Mouse (Mus musculus): ENCODE results near the gene Myrip. TPM values are rescaled to one million over a fixed set of nuclear protein-coding genes. Genes with fewer than 3 reads are reported as not detected.

The Myrip gene
- polyA plus RNA-seq, 1 experiment from 2014 or later, result 0.36 TPM

DNA sequence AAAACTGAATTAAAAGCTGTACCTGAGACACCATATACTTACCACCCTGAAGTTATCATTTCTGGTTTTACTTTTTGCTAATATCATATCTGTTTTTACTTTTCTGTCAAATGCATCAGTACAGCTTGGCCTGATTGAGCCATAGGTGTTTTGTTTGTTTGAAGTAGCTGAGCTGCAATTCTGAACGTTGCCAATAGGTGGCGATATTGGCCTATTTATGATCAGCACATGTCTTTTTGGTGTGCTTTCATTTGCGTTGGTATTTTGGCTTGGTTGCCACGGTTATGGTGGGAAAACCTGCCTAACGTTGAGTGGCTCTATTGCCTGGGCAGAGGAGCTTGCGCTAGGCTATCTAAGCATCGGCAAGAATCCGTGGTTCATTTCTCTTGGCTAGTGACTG lies 200.7 kb downstream of the Myrip start:
- 7% methylated on average over 8 of the region's 8 CpGs for WGBS
- Histone ChIP-seq H3K27ac (replicated peaks) (no peak overlapping the region), H3K4me2 (peak overlapping the region; percentile 42), H3K9me3 (peaks cover 8% of the 10 kb centered on the region), H3K4me3 (no peak overlapping the region), H3K9ac (no peak overlapping the region), H3K27me3 (replicated peaks) (peaks cover 5% of the 10 kb centered on the region; the same call in 1 of the 2 replicates), H3K36me3 (no peaks in the 10 kb centered on the region), H3K4me1 (peaks cover 1% of the 10 kb centered on the region; the same call in 1 of the 2 replicates)
- ATAC-seq (ENCODE audit: extremely low read depth, insufficient number of reproducible peaks, low FRiP score, low TSS enrichment), result no peak

- Histone ChIP-seq H3K27ac (replicated peaks) (no peak overlapping the region), H3K9me3 (peaks cover 11% of the 10 kb centered on the region), H3K4me2 (no peak overlapping the region), H3K36me3 (no peaks in the 10 kb centered on the region), H3K4me3 (no peak overlapping the region), H3K4me1 (no peaks in the 10 kb centered on the region), H3K27me3 (replicated peaks) (peaks cover under 1% of the 10 kb centered on the region; the same call in 1 of the 2 replicates), H3K9ac (no peak overlapping the region)
- ATAC-seq (ENCODE audit: extremely low read depth, insufficient number of reproducible peaks, low FRiP score, low TSS enrichment), result no peak
- 71% methylated on average over 2 of the region's 2 CpGs for WGBS
These were observed 203.1 kb downstream of the Myrip start for GRCm38 (mm10) chr9:120504423-120504822.

DNA sequence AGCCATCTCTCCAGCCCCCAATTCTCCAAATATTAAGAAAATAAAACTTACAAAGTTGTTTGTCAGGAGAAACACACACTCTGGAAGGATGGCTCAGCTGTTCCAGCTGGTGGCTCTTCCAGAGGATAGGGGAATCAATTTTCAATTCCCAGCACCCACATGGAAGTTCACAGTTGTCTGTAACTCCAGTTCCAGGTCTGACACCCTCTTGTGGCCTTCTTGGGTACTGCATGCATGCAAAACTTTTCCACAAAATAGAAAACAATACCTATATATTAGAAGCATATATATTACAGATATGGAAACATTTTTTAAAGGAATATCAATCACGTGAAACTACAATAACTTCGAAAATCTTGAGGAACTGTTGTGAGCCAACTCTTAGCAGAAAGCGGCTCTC lies 210.5 kb downstream of the Myrip start:
- Histone ChIP-seq H3K27me3 (replicated peaks) (no peaks in the 10 kb centered on the region), H3K4me1 (no peaks in the 10 kb centered on the region), H3K9me3 (peaks cover 15% of the 10 kb centered on the region; the same call in 1 of the 2 replicates), H3K27ac (replicated peaks) (no peak overlapping the region), H3K4me3 (no peak overlapping the region), H3K36me3 (no peaks in the 10 kb centered on the region), H3K9ac (no peak overlapping the region), H3K4me2 (no peak overlapping the region)
- no peak for ATAC-seq (ENCODE audit: extremely low read depth, insufficient number of reproducible peaks, low FRiP score, low TSS enrichment)
- 74% methylated on average over 3 of the region's 3 CpGs for WGBS

GRCm38 (mm10) chr9:120516720-120517119 lies 215.4 kb downstream of the Myrip start:
- 0 out of 2 replicates have a peak, but pooled peaks cover 10% of the 10 kb centered on the region for H3K9me3 ChIP-seq
- H3K27me3 ChIP-seq (replicated peaks), result no peaks in the 10 kb centered on the region
- H3K4me1 ChIP-seq, result no peaks in the 10 kb centered on the region
- H3K9ac ChIP-seq, result no peak overlapping the region
- no peaks in the 10 kb centered on the region for H3K36me3 ChIP-seq
- no peak overlapping the region for H3K4me2 ChIP-seq
- WGBS, result 64% methylated on average over 8 of the region's 8 CpGs
- no peak overlapping the region for H3K4me3 ChIP-seq
- ATAC-seq (ENCODE audit: extremely low read depth, insufficient number of reproducible peaks, low FRiP score, low TSS enrichment), result no peak
- H3K27ac ChIP-seq (replicated peaks), result no peak overlapping the region

DNA sequence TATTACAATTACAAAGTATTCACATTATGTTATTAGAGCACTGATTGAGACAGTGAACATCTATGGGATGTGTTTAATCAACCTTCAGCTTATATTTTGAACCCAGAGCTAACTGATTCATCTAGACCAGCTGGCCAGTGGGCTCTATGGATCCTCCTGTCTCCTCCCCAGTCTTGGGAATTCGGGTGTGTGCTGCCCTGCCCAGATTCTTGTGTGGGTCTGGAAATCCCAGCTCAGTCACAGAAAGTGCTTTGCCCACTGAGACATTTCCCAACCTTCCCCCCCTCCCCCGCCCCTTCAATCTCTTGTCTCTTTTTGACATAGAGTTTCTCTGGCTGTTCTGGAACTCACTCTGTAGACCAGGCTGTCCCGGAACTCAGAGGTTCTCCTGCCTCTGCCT lies 217.6 kb downstream of the Myrip start:
- no peak for ATAC-seq (ENCODE audit: extremely low read depth, insufficient number of reproducible peaks, low FRiP score, low TSS enrichment)
- 62% methylated on average over 3 of the region's 3 CpGs for WGBS

DNA sequence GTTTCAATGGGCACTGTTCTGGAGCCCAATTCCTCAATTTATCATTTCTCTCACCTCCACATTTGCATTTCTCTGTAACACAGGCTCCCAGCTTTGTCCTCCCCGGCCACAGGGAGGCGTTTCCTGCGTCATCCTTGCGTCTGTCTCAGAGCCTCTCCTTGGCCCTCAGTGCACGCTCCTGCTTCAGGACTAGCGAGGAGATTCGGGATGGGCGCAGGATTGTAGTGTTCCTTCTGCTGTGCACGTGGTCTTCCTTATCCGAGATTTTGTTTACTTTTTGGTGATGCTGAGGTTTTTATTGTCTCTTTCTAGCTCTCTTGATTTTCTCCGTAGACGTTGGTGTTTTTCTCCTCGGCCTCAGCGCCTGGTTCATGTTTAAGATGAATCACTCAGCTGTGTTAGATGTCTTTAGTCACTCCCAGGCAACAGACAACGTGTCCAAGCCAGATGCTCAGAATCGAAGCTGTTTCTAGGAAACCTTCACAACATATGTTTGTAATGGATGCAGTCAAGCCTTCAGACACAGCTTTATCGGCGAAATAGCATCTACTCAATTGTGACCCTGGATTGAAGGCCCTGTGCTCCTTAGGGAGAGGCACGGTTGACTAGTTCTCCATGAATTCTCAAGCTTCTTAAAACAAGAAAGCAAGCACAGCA lies 218.3 kb downstream of the Myrip start:
- no peaks in the 10 kb centered on the region for H3K36me3 ChIP-seq
- no peak overlapping the region for H3K4me2 ChIP-seq
- H3K9me3 ChIP-seq, result no peaks in the 10 kb centered on the region
- no peak for ATAC-seq (ENCODE audit: extremely low read depth, insufficient number of reproducible peaks, low FRiP score, low TSS enrichment)
- 59% methylated on average over 19 of the region's 19 CpGs for WGBS
- no peak overlapping the region for H3K27ac ChIP-seq (replicated peaks)
- H3K4me3 ChIP-seq, result no peak overlapping the region
- H3K4me1 ChIP-seq, result no peaks in the 10 kb centered on the region
- no peak overlapping the region for H3K9ac ChIP-seq
- H3K27me3 ChIP-seq (replicated peaks), result no peaks in the 10 kb centered on the region

More for the DNA sequence above, 217.6 kb downstream of the Myrip start:
- H3K4me2 ChIP-seq, result no peak overlapping the region
- H3K4me1 ChIP-seq, result no peaks in the 10 kb centered on the region
- no peaks in the 10 kb centered on the region for H3K27me3 ChIP-seq (replicated peaks)
- H3K27ac ChIP-seq (replicated peaks), result no peak overlapping the region
- no peaks in the 10 kb centered on the region for H3K36me3 ChIP-seq
- no peak overlapping the region for H3K9ac ChIP-seq
- no peak overlapping the region for H3K4me3 ChIP-seq
- no peaks in the 10 kb centered on the region for H3K9me3 ChIP-seq

DNA sequence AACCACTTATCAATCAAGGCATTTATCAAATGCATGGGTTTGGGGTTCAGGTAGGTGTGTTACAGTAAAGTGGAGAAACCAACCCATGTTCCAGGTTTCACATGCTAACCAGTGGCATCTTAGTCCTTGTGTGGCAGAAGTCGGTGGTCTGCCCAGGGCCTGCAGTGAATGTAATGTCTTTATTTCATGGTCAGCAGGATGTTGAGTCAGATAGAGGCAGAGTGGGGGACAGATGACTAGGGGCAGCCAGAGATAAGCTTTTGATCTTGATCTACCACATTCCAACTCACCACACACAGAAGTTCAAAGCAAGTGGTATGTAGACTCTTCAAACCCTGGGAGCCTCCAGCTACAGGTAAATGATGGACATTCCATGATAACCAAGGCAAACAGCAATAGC lies 219.8 kb downstream of the Myrip start:
- H3K4me2 ChIP-seq, result no peak overlapping the region
- H3K27me3 ChIP-seq (replicated peaks), result no peaks in the 10 kb centered on the region
- no peaks in the 10 kb centered on the region for H3K36me3 ChIP-seq
- H3K9me3 ChIP-seq, result no peaks in the 10 kb centered on the region
- H3K4me3 ChIP-seq, result no peak overlapping the region
- no peaks in the 10 kb centered on the region for H3K4me1 ChIP-seq
- 75% methylated on average over 1 of the region's 1 CpGs for WGBS
- H3K9ac ChIP-seq, result no peak overlapping the region
- no peak for ATAC-seq (ENCODE audit: extremely low read depth, insufficient number of reproducible peaks, low FRiP score, low TSS enrichment)
- H3K27ac ChIP-seq (replicated peaks), result no peak overlapping the region

Other genes with a start within 250 kb of the Myrip start
- 7.2 and 9.3 TPM in 2 replicates for gene Cx3cr1, start 231.6 kb upstream of the Myrip start, polyA plus RNA-seq (2015; fragmentation: Nextera tagmentation; extraction: Ambion mirVana)
- 0.13 TPM in 1 of 2 replicates, not detected in the other for gene Ccr8, start 209.4 kb upstream of the Myrip start, polyA plus RNA-seq (2015; fragmentation: Nextera tagmentation; extraction: Ambion mirVana)
- 18.7 and 26.2 TPM in 2 replicates for gene Slc25a38, start 191.1 kb upstream of the Myrip start, polyA plus RNA-seq (2015; fragmentation: Nextera tagmentation; extraction: Ambion mirVana)
- gene Rpsa, start 173.8 kb upstream of the Myrip start, polyA plus RNA-seq (2015; fragmentation: Nextera tagmentation; extraction: Ambion mirVana), result 944 and 956 TPM in 2 replicates
- gene Mobp, start 151.8 kb upstream of the Myrip start, polyA plus RNA-seq (2015; fragmentation: Nextera tagmentation; extraction: Ambion mirVana), result not detected in 2 replicates
- 125 and 143 TPM in 2 replicates for gene Eif1b, start 190.7 kb downstream of the Myrip start, polyA plus RNA-seq (2015; fragmentation: Nextera tagmentation; extraction: Ambion mirVana)
- 0.40 and 0.55 TPM in 2 replicates for gene Entpd3, start 238.3 kb downstream of the Myrip start, polyA plus RNA-seq (2015; fragmentation: Nextera tagmentation; extraction: Ambion mirVana)

Data from heart, embryonic 13.5 days (tissue).